Mouse (Mus musculus) 3T3-L1 (cell line): ENCODE measurements around the gene Ern1.
"Not testable (repeated sequence)": the region's sequence is repeated elsewhere in the genome, so short reads cannot be mapped to it uniquely, and the experiment has no call there.

ENCODE experiments used
- DNase-seq: peaks from one replicate; pipeline ENCODE4 v3.0.0-alpha.2; 2015; ENCODE audit warnings: low read depth, low spot score

Ern1 gene

GRCm38 (mm10) chr11:106481651-106482050, 6.0 kb downstream of the Ern1 start:
- DNase-seq, result no peak

- peak; percentile 77 for DNase-seq
Observed at GRCm38 (mm10) chr11:106480530-106480885, 7.1 kb downstream of the Ern1 start.

- no peak for DNase-seq
Observed at GRCm38 (mm10) chr11:106479619-106480529, 7.8 kb downstream of the Ern1 start.

GRCm38 (mm10) chr11:106478745-106479144, 8.9 kb downstream of the Ern1 start:
- no peak for DNase-seq

- DNase-seq, result no peak
Observed at GRCm38 (mm10) chr11:106477505-106478160, 10.0 kb downstream of the Ern1 start.

GRCm38 (mm10) chr11:106475309-106475708, 12.3 kb downstream of the Ern1 start:
- peak; percentile 60 for DNase-seq

- no peak for DNase-seq
Observed at GRCm38 (mm10) chr11:106471629-106472028, 16.0 kb downstream of the Ern1 start.

- no peak for DNase-seq
Observed at GRCm38 (mm10) chr11:106468509-106468908, 19.1 kb downstream of the Ern1 start.

GRCm38 (mm10) chr11:106465932-106466331, 21.7 kb downstream of the Ern1 start:
- no peak for DNase-seq

GRCm38 (mm10) chr11:106465545-106465903, 22.1 kb downstream of the Ern1 start:
- DNase-seq, result no peak

- no peak for DNase-seq
Observed at GRCm38 (mm10) chr11:106464681-106465544, 22.7 kb downstream of the Ern1 start.

- no peak for DNase-seq
Observed at GRCm38 (mm10) chr11:106463845-106464244, 23.8 kb downstream of the Ern1 start.

GRCm38 (mm10) chr11:106462309-106462708, 25.3 kb downstream of the Ern1 start:
- no peak for DNase-seq

GRCm38 (mm10) chr11:106461145-106461932, 26.3 kb downstream of the Ern1 start:
- no peak for DNase-seq

GRCm38 (mm10) chr11:106460671-106461070, 27.0 kb downstream of the Ern1 start:
- DNase-seq, result no peak

- no peak for DNase-seq
Observed at GRCm38 (mm10) chr11:106458540-106458939, 29.1 kb downstream of the Ern1 start.

GRCm38 (mm10) chr11:106443646-106444045, 44.0 kb downstream of the Ern1 start:
- DNase-seq, result no peak

- DNase-seq, result not testable (repeated sequence)
Observed at GRCm38 (mm10) chr11:106442564-106442963, 45.1 kb downstream of the Ern1 start.

- DNase-seq, result no peak
Observed at GRCm38 (mm10) chr11:106440318-106440717, 47.3 kb downstream of the Ern1 start.

GRCm38 (mm10) chr11:106439355-106439754, 48.3 kb downstream of the Ern1 start:
- no peak for DNase-seq

- peak; percentile 80 for DNase-seq
Observed at GRCm38 (mm10) chr11:106438524-106439177, 49.0 kb downstream of the Ern1 start.
